Mouse (Mus musculus): ENCODE data around the gene Camta1.
A peak's percentile ranks its signal among the peaks of the same experiment; 100 is the strongest.

The Camta1 gene

GRCm38 (mm10) chr4:151330983-151331382, 530.7 kb downstream of the Camta1 start:
- no peak for DNase-seq (ENCODE audit: inconsistent ontology term)

DNA sequence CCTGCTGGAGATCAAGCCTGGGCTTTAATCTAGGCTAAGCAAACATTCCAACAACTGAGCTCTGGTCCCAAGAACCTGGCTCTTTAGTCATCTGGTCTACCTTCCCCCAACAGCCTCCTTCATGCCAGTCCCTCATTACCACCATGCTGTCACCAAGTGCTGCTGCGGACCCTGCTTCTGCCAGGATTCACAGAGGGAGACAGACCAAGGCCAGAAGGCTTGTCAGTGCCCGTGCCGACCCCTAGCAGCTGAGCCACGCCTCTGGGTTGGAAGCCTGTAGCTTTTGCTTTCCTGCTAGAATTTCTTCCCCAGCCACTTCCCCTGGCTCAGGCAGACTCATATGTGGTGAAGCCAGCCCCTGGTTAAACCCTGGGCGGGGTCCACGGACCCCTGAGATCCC, 533.6 kb downstream of the Camta1 start:
- DNase-seq (ENCODE audit: inconsistent ontology term), result no peak

DNA sequence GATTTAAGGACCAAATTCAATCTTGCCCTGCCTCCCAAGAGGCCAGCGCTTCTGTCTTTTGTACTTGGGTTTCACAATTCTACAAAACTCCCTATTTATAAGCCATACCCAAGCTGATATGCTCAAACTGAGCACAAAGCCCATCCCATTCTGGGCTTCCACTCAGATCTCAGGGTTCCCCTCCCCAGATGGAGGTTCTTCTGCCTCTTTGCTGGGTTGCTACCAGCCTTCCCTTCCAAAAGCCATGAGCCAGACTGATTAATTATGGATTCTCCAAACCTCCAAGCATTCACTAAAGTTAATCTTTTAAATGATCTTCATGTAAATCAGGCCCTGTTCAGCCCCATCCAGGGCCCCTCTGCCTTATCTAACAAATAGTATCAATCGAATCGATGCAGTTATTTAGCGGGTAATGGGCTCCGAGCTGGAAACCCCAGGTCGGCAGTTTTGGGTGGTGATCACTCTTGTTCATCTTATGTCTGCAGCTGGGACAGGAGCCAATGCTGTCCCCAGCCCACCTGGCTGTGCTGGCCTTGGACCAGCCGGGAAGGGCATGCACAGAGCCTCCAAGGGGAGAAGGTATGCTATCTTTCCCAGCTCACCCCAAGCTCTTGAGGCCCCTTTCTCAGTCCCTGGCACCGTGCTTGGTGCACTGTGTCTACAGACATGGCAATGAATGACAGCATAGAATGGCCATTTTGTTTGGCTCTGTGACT, 534.5 kb downstream of the Camta1 start:
- no peak for DNase-seq (ENCODE audit: inconsistent ontology term)

DNA sequence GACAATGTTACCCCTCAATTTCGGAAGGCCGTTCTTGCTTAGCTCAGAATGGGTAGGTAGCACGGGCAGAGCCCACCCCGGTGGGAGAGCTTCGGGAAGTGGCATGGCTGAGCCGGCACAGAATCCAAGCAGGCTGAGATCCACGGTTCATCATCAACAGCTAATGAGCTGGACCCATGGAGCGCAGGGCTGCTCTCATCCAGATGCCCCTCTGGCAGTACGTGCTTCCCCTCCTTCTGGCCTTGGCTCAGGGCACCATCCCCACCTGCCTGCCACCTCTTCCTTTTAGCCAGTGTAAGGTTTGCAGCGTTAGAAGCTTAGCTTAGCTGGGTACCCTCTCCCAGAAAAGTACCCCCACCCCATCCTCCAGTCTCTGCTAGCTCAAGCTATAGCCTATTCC, 545.2 kb downstream of the Camta1 start:
- no peak for DNase-seq (ENCODE audit: inconsistent ontology term)

- no peak for DNase-seq (ENCODE audit: inconsistent ontology term)
Observed at GRCm38 (mm10) chr4:151315726-151316125, 546.0 kb downstream of the Camta1 start.

- no peak for DNase-seq (ENCODE audit: inconsistent ontology term)
Observed at GRCm38 (mm10) chr4:151310773-151311172, 550.9 kb downstream of the Camta1 start.

DNA sequence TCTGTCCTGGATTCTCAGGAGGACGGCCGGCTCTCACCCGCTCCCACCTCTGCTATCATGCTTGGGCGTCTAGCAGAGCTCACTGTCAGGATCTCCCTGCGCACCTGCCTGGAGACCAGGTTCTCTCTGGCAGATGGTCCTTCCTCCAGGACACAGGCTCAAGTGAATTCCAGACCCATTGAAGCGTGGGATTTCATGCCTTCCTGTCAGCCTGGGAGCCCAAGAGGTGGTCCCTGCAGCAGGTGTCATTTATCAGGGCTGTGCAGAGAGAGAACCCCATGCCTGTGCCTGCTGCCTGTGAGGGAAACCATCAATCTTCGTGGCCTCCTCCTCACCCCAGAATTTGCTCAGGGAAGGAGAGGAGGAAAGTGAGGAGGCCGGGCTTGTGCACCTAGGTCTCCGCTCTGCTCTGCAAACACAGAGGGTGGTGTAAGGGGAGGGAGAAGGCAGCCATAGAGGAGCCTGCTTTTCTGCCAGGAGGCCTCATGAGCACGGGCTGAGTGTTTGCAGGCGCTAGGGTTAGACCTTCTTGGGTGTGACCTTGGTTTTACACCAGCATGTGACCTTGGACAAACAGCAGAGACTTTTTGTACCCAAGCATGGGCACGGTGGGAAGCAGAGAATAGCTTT, 551.5 kb downstream of the Camta1 start:
- DNase-seq (ENCODE audit: inconsistent ontology term), result no peak

GRCm38 (mm10) chr4:151306890-151307289, 554.8 kb downstream of the Camta1 start:
- no peak for DNase-seq (ENCODE audit: inconsistent ontology term)

- no peak for DNase-seq (ENCODE audit: inconsistent ontology term)
Observed at GRCm38 (mm10) chr4:151306311-151306765, 555.3 kb downstream of the Camta1 start.

DNA sequence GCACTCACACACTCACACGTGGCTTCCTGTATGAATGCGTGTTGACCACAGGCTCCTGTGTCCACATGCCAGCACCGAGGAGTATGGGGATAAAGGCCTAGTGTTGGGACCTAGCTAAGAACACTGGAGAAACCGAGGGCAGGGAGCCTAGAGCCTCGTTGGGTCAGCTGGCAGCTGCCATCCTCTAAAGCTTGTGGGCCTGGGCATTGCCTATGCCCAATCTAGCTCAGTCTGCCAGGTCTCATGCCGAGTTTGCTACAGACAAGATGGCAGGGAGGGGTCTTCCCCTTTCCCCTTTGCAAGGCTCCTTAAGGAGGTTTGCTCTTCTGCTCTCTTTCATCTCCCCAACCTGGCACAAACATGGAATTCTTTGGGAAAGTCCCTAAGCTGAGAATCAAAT, 555.9 kb downstream of the Camta1 start:
- DNase-seq (ENCODE audit: inconsistent ontology term), result no peak

DNA sequence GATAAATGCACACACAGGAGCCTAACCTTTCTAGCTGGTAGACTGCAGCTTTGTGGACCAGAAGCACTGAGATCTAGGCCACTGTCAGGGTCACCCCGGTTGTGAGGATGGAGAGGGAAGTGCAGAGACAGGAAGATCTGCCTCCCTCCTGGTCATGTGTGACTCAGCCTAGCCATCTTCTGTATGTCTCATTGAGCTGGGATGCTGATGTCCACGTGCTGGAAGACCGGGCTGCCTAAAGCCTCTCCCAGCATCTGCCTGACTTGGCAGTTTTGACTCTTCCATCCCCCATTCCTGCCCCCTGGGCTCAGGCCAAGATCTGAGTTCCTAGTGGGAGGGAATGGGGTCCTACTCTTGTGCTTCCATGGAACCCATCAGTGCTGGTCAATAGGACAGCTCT, 557.7 kb downstream of the Camta1 start:
- no peak for DNase-seq (ENCODE audit: inconsistent ontology term)

- no peak for DNase-seq (ENCODE audit: inconsistent ontology term)
Observed at GRCm38 (mm10) chr4:151303436-151303835, 558.2 kb downstream of the Camta1 start.

DNA sequence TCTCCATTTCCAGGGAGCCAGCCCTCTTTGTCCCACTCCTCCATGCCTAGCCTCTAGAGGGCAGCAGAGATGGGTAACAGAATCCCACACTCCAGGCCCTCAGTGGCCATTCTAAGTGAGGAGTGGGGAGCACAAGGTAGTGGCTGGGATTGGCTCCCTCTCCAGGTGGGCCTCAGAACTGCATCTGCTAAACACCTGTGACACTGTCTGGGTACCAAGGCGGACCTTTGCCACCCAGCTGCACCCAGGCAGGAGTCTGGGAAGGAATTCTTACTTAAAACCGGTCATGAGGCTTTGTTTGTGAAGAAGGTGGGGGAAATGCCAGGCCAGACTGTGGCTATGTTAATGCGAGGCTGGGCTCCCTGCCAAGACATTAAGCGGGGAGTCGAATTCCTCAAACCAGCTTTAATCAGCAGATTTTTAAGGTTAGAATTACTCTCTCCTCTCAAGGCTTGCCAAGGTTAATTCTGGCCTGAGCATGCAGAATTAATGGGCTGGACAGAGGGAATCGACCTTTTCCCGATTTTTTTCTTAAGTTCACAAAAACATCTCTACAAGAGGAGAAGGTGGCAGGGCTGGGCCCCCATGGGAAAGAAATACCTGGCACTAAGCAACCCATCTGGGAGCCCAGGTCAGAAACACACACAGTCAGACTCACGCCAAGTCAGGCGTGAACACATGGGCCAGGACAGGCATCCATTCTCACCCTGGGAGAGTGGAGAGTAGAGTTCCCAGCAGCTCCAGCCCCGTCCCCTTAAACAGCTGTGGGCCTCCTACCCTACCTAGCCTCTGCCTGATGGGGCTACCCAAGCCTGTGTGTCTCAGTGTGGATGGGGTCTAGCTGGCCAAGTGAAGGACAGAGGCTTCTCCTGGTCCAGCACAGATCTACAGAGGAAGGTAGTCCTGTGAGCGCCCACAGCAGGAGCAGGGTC, 559.2 kb downstream of the Camta1 start:
- peak; percentile 92 for DNase-seq (ENCODE audit: inconsistent ontology term)

DNA sequence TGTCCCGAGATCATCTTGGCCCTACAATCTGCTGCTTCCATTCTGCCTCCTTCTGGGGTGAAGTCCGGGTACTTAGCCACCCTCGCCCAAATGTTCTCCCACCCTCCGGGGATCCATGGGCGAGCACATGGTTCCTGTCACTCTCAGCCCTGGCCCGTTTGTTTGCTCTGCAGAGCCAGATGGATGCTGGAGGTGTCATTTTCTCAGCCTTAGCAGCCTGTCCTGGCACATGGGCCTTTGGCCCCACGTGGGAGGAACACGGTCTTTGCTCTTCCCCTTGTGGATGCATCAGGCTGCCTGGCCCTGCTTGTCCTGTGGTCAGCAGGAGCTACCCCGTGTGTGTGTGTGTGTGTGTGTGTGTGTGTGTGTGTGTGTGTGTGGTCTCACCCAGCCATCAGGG, 560.3 kb downstream of the Camta1 start:
- no peak for DNase-seq (ENCODE audit: inconsistent ontology term)

DNA sequence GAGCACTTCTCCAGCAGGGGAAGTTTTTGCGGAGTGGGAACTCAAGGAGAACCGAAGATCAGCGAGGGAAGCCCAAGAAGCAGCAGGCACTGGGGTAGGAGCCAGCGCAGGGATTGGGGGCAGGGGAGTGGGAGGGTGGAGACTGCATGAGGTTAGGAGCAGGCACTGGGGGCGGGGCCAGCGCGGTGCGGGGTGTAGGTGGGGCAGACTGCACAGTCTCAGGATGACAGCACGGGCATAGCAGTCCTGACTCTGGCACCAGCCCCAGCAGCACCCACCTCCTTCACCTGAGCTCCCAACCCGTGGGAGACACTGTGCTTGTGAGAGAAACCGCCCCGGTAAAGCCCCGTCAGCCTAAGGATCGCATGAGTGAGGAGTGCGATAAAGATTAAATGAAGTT, 561.0 kb downstream of the Camta1 start:
- no peak for DNase-seq (ENCODE audit: inconsistent ontology term)

DNA sequence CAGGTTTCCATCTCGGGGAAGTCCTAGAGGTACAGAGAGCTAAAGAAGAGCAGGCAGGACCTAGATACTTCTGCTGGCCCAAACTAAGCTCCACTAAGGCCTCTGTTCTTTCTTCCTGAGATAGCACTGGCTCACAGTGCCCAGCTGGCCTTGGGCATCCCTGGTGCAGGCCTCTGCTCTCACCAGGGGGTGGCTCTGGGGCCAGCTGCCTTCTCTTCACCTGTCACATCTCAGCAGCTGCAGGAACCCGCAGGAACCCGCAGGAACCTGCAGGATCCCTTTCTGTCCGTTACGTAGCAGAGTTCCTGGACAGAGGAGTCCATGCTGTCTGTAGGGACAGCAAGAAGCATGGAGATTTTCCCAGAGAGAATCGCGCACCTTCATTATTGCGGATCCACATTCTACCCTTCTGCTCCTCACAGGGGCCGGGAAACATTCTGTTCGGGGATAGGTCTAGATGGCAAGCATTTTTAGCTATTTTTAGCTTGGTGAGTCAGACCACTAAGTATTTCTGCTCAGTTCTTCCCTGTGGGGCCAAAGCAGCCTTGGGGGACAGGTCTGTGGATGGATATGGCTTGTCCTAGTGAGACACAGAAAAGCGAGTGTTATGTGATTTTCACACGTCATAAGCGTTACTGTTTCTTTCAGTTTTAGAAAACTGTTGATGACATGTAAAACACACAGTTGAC, 566.0 kb downstream of the Camta1 start:
- DNase-seq (ENCODE audit: inconsistent ontology term), result peak; percentile 28

GRCm38 (mm10) chr4:151288893-151289585, 572.6 kb downstream of the Camta1 start:
- DNase-seq (ENCODE audit: inconsistent ontology term), result peak; percentile 73

GRCm38 (mm10) chr4:151285905-151286445, 575.7 kb downstream of the Camta1 start:
- peak; percentile 88 for DNase-seq (ENCODE audit: inconsistent ontology term)

DNA sequence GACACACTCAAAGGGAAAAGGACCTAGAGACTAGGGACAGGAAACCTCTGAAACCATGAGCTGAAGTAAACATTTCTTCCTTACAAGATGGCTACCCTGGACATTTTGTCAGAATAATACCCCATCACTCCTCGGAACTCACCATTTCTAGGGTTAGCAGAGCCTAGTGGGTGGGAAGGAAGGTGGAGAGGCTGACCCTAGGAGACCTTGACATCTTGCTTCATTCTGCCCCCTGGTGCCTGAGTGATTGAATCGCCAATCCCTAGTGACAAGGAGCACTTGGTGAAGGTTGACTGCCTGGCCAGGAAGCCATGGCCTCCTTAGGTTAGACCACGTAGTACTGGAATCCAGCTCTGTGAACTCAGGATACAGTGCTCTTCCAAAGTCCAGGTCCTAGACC, 576.2 kb downstream of the Camta1 start:
- no peak for DNase-seq (ENCODE audit: inconsistent ontology term)

- peak; percentile 52 for DNase-seq (ENCODE audit: inconsistent ontology term)
Observed at GRCm38 (mm10) chr4:151283092-151283741, 578.5 kb downstream of the Camta1 start.

Measured in Muller cell, postnatal 12 days (primary cell).